Mouse (Mus musculus) bone marrow, adult 2 months (tissue): ENCODE results near the gene 1700018F24Rik. TPM values are rescaled to one million over a fixed set of nuclear protein-coding genes. Genes with fewer than 3 reads are reported as not detected.
"Not testable (repeated sequence)": the region's sequence is repeated elsewhere in the genome, so short reads cannot be mapped to it uniquely, and the experiment has no call there.

ENCODE experiments used
- H3K27ac ChIP-seq: fragments of 200-500 bp; 2 replicates; pipeline ENCODE4 v1.5.1; 2012; ENCODE audit warnings: low read depth, mild to moderate bottlenecking, control low read depth, inconsistent platforms, low read length; ENCODE audit not compliant: control insufficient read depth, poor library complexity, insufficient read depth
- H3K4me1 ChIP-seq: fragments of 200-500 bp; 2 replicates; pipeline ENCODE4 v1.6.1; 2011; ENCODE audit warnings: low read length; ENCODE audit not compliant: control insufficient read depth, insufficient read depth
- H3K4me3 ChIP-seq: fragments of 200-500 bp; replicated peaks from 2 replicates; pipeline ENCODE3; 2011; ENCODE audit warnings: mild to moderate bottlenecking, low read depth, low read length, control low read depth; ENCODE audit not compliant: control insufficient read depth
- CTCF ChIP-seq: fragments of 200-500 bp; IDR thresholded peaks from 2 replicates; pipeline ENCODE4 v1.5.1; 2011; ENCODE audit warnings: low read length, control low read depth; ENCODE audit not compliant: control insufficient read depth, insufficient read depth
- POLR2A ChIP-seq: fragments of 200-500 bp; IDR thresholded peaks from 2 replicates; pipeline ENCODE4 v1.6.1; 2011; ENCODE audit warnings: low read depth, mild to moderate bottlenecking, control low read depth, low read length, borderline replicate concordance; ENCODE audit not compliant: control insufficient read depth
- WGBS: fragments of 180-500 bp; shearing (Covaris S2); methylation state at CpG from one replicate; pipeline ENCODE4 v1.1.7; 2018; 5-methylcytosine and 5-hydroxymethylcytosine counted together
- polyA plus RNA-seq: library from polyadenylated mRNA; stranded (reverse); fragments of >200 nt; gene quantifications from 2 replicates; pipeline ENCODE4 v1.2.4, GENCODE M21; 2011; ENCODE audit warnings: low replicate concordance; ENCODE audit not compliant: missing spikeins, insufficient read depth, insufficient read length

The 1700018F24Rik gene
- polyA plus RNA-seq, 1 experiment: not detected

DNA sequence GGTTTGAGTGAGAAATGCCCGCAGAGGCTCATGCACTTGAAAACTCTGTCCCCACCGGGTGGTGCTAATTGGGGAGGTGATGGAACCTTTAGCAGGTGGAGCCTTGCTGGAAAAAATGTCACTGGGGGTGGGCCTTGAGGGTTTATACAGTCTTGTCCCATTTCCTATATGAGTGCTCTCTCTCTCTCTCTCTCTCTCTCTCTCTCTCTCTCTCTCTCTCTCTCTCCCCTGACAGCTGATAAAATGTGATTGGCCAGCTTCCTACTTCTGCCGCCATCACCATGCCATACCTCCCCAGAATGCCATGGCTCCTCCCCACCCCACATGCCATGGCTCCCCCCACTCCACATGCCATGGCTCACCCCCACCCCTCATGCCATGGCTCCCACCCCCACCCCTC lies 32.3 kb downstream of the 1700018F24Rik start:
- Histone ChIP-seq H3K27ac (no peak overlapping the region), H3K4me3 (no peak overlapping the region), H3K4me1 (no peaks in the 10 kb centered on the region)
- TF ChIP-seq POLR2A (no peak), CTCF (no peak)
- 36% methylated on average over 3 of the region's 3 CpGs for WGBS

DNA sequence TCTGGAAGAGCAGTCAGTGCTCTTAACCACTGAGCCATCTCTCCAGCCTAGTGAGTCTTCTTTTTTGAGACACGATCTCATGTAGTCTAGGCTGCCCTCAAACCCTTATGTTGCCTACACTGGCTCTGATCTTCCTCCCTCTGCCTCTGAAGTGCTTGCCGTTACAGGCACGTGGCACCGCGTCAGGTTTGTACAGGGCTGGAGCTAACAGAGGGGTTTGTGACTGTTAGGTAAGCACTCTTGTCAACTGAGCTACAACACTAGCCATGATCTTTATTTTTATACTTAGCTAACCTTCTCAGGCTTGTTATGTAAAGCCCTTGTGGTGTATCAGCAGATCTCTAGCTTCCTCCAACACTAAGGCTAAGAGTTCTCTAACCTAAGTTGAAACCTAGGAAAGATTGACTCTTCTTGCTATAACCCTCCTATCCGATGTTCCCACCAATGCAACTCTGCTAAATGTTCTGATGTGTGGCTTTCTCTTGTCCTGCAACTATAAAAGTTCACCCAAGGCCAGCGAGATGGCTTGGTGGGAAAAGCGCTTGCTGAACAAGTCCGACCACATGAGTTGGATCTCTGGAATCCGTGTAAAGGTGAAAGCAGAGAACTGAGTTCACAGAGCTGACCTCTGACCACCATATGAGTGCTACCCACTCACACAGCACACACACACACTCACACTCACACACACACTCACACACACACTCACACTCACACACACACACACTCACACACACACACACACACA lies 39.2 kb downstream of the 1700018F24Rik start:
- Histone ChIP-seq H3K27ac (no peak overlapping the region), H3K4me1 (no peaks in the 10 kb centered on the region; the same call in 1 of the 2 replicates), H3K4me3 (no peak overlapping the region)
- WGBS: 80% methylated on average over 10 of the region's 10 CpGs
- TF ChIP-seq POLR2A: no peak
- TF ChIP-seq CTCF: no peak

DNA sequence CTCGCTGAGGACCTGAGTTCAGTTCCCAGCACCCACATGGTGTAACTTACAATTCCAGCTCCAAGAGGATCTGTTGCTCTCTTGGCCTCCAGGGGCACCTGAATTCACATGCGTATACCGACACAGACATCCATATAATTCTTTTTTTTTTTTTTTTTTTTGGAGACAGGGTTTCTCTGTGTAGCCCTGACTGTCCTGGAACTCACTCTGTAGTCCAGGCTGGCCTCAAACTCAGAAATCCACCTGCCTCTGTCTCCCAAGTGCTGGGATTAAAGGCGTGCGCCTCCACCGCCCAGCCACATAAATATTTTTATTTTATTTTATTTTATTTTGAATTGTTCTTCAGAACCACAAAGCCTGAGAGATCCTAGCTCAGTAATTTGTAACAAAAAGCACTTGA lies 40.4 kb downstream of the 1700018F24Rik start:
- H3K4me3 ChIP-seq, H3K27ac ChIP-seq, H3K4me1 ChIP-seq: not testable (repeated sequence)
- WGBS: 39% methylated on average over 6 of the region's 6 CpGs

DNA sequence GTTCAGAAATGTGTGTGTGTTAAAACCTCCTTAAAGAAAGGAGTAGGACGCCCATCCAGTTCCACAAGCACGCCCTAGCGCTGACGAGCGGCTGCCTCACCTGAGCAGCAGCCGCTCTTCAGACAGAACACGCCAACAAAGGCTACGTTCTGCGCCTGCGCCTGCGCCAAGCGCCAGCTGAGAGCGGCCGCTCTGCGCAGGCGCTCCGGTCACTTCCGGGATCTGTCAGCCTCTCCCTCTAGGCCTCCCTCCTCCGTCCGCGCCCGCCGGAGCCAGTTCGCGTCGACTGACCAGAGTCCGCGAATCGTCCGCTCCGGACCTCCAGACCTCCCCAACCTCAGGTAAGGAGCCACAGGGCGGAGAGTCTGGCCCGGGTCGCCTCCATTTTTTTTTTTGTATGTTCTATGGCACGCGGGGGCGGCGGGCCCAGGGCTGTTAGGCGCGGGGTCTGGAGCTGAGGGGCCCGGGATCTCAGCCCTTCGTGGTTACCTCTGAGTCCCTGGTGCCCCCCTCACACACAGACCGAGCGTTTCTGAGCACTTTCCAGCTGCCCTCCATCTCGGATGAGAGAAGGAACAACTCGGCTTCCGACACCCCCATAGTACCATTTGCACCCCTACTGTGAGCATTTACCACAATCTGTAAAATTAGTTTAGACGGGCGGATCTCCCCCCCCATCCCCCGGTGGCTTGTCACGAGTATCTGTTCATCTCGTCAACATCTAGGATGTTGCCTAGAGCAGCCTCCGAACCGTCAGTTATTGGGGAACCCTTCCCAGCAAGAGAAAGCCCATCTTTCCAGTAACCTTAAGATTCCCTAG lies 41.1 kb downstream of the 1700018F24Rik start, which contains the start of the genes Arpc1a and Kpna7:
Arpc1a (plus strand) TSS at position 199 of the 820 bp plus-strand sequence.
Kpna7 (minus strand) TSS at position 399 of the 820 bp plus-strand sequence.
- Histone ChIP-seq H3K4me1 (no peaks in the 10 kb centered on the region; the same call in 1 of the 2 replicates), H3K4me3 (peak within 1 kb of the TSS; percentile 79), H3K27ac (peak within 1 kb of the TSS; percentile 50; the same call in 1 of the 2 replicates)
- WGBS: under 1% methylated on average over 54 of the region's 54 CpGs
- TF ChIP-seq CTCF: no peak
- TF ChIP-seq POLR2A: peak; percentile 76; the same call in 1 of the 2 replicates

DNA sequence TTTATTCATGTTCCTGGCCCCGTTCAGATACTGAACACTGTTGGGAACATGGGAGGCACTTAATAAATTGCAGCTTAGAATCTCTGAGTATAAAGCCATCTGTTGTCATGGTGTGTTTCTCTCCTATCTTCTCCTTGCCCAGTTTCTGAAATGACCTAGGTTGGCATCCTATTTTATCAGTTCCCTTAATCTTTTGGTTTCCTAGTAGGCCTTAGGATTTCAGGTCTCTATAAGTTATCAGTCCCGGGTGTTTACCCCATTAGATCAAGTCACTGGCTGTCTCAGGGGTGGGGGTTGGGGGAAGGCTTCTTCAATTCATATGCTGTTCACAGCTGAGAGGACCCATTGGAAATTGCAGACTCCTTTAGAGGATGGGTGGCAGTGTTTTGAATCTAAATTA lies 42.0 kb downstream of the 1700018F24Rik start:
- Histone ChIP-seq H3K27ac (no peak overlapping the region), H3K4me1 (no peaks in the 10 kb centered on the region; the same call in 1 of the 2 replicates), H3K4me3 (no peak overlapping the region)
- TF ChIP-seq CTCF (no peak), POLR2A (no peak)
- 33% methylated on average over 2 of the region's 2 CpGs for WGBS

DNA sequence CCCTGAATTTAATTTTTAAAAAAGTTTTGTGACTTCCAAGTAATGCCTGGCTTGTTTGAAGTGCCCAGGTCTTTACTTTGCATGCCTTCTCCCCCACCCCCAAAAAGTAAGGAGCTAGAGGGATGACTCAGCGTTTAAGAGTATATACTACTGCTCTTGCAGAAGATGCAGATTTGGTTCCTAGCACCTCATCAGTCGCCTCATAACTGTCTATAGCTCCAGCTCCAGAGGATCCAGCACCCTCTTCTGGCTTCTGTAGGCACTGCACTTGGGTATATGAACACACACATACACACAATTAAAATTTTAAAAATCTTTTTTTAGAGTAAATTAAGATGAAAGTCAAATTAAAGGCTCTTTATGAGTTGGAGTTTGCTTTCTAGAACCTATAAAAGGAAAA lies 45.4 kb downstream of the 1700018F24Rik start:
- WGBS: 94% methylated on average over 2 of the region's 2 CpGs
- H3K4me1 ChIP-seq: no peaks in the 10 kb centered on the region; the same call in 1 of the 2 replicates
- TF ChIP-seq POLR2A: no peak
- no peak for TF ChIP-seq CTCF
- H3K4me3 ChIP-seq: no peak overlapping the region
- no peak overlapping the region for H3K27ac ChIP-seq

DNA sequence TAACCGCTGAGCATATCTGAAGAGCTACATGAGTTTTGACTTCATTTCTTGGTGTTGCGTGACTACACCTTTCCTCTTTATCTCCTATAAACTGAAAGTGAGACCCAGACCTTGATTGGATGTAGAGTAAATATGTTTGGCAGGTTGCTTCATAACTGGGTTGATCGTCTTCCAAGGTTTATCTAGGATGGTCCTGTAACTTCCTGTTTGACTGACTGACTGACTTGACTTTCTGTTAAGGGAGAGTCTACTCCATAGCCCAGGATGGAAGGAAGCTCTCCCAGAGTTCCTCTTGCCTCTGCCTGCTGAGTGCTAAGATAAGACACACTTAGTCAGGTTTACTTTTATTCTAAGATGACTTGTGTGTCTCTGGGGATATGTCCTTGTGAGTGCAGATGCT lies 47.1 kb downstream of the 1700018F24Rik start:
- 53% methylated on average over 3 of the region's 3 CpGs for WGBS
- H3K4me1 ChIP-seq: no peaks in the 10 kb centered on the region; the same call in 1 of the 2 replicates

More for the DNA sequence above, 47.1 kb downstream of the 1700018F24Rik start:
- TF ChIP-seq CTCF: no peak
- no peak for TF ChIP-seq POLR2A
- Histone ChIP-seq H3K4me3 (no peak overlapping the region), H3K27ac (no peak overlapping the region)

Other genes starting within 250 kb of the 1700018F24Rik start
- 2.5 and 5.8 TPM in 2 replicates for gene Smurf1, start 77.1 kb upstream of the 1700018F24Rik start, polyA plus RNA-seq
- gene Gm4871, start 10.2 kb upstream of the 1700018F24Rik start, polyA plus RNA-seq: not detected in 2 replicates
- gene Arpc1a, start 40.8 kb downstream of the 1700018F24Rik start, polyA plus RNA-seq: 46.8 and 114 TPM in 2 replicates
- 7.0 TPM in 1 of 2 replicates, not detected in the other for gene Kpna7, start 41.0 kb downstream of the 1700018F24Rik start, polyA plus RNA-seq
- 143 and 318 TPM in 2 replicates for gene Arpc1b, start 71.2 kb downstream of the 1700018F24Rik start, polyA plus RNA-seq
- 74.2 and 101 TPM in 2 replicates for gene Pdap1, start 97.2 kb downstream of the 1700018F24Rik start, polyA plus RNA-seq
- gene Bud31, start 97.4 kb downstream of the 1700018F24Rik start, polyA plus RNA-seq: 121 and 164 TPM in 2 replicates
- gene Ptcd1, start 124.1 kb downstream of the 1700018F24Rik start, polyA plus RNA-seq: 5.2 and 10.9 TPM in 2 replicates
- 28.2 and 46.9 TPM in 2 replicates for gene Cpsf4, start 124.2 kb downstream of the 1700018F24Rik start, polyA plus RNA-seq
- 218 and 277 TPM in 2 replicates for gene Atp5j2, start 149.1 kb downstream of the 1700018F24Rik start, polyA plus RNA-seq
- gene Zkscan14, start 158.9 kb downstream of the 1700018F24Rik start, polyA plus RNA-seq: 7.0 and 12.5 TPM in 2 replicates
- gene Zkscan5, start 161.6 kb downstream of the 1700018F24Rik start, polyA plus RNA-seq: 3.4 and 5.1 TPM in 2 replicates
- 7.7 and 19.8 TPM in 2 replicates for gene Zfp655, start 188.7 kb downstream of the 1700018F24Rik start, polyA plus RNA-seq
- 1.7 and 4.7 TPM in 2 replicates for gene Zscan25, start 237.5 kb downstream of the 1700018F24Rik start, polyA plus RNA-seq